Mouse (Mus musculus) MN1 (cell line): ENCODE data around the gene Tgm3.

Experiments
- DNase-seq: peaks from one replicate; pipeline ENCODE4 v3.0.0-alpha.2; 2016; ENCODE audit warnings: low spot score

Gene Tgm3

GRCm38 (mm10) chr2:130070396-130070795 is 58.2 kb downstream of the Tgm3 start:
- no peak for DNase-seq
